Mouse (Mus musculus): ENCODE measurements around the gene Nectin2.

GRCm38 (mm10) chr7:19666750-19667149 is 83.5 kb downstream of the Nectin2 start:
- TF ChIP-seq CTCF (IDR thresholded peaks at IDR 0.05; ENCODE audit: control insufficient read depth, insufficient read depth, low read length): peak; percentile 41; the same call in 1 of the 2 replicates
- no peak for TF ChIP-seq POLR2A (IDR thresholded peaks at IDR 0.05; ENCODE audit: borderline replicate concordance, control insufficient read depth, low read depth, low read length)
